Mouse (Mus musculus): Measurements from ENCODE around the gene Stpg3. TPM values are rescaled to one million over a fixed set of nuclear protein-coding genes. Genes with fewer than 3 reads are reported as not detected.
A peak's percentile ranks its signal among the peaks of the same experiment; 100 is the strongest.

Stpg3 gene
- total and polyA plus RNA-seq, 3 experiments: not detected

DNA sequence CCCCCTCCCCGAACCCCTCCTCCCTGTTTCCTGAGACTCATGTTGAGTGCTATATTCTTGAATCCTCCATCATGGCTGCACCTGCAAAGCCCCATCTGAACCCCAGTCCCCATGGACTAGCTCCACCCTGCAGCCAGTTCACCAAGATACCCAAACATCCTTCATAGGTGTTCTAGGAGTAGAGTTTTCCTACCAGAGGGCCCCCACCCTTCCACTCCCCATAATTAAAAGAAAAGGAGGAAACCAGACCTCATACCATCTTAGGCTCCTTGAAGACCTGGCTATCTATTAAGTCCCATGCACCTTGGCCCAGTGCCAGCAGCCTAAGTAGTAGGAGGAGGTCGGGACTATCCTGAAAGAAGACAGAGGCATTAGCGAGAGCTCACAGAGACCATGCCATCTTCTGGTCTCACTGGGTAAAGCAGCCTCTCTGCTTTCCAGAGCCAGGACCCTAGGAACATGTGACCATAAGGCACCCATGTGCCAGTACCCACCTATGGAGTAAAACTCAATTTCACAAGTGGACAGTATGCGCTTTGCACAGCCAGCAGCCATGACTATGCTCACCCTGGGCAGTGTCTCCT, 10.7 kb downstream of the Stpg3 start:
- no peak for DNase-seq (ENCODE audit: extremely low read depth)
- no peaks in the 10 kb centered on the region for H3K9me3 ChIP-seq (replicated peaks; ENCODE audit: low read length)
- dilution Hi-C loops (cut with MboI; ENCODE audit: extremely low pct_ligation_motif_present, extremely low pct_unique_long_range_greater_than_20kb, low sequenced_read_pairs) (no loop called here), in situ Hi-C loops (cut with MboI; ENCODE audit: low pct_ligation_motif_present, low pct_unique_long_range_greater_than_20kb, low sequenced_read_pairs) (no loop called here)
- peaks cover 84 to 95% of the 10 kb centered on the region in 2 experiments for H3K36me3 ChIP-seq (replicated peaks in 1 of 2; ENCODE audit: control insufficient read depth in 1 of 2, insufficient read depth in 1 of 2, low read length in 1 of 2)
- TF ChIP-seq ZMIZ1 (IDR thresholded peaks at IDR 0.05; ENCODE audit: low read depth, low read length) (no peak), SIN3A (IDR thresholded peaks at IDR 0.05; ENCODE audit: low read length) (no peak), CTCF (conservative IDR thresholded peaks at IDR 0.05 in 1 of 2, IDR thresholded peaks at IDR 0.05 in 1 of 2; ENCODE audit: low read depth in 2 of 2, low read length in 2 of 2) (peak in 1 of 2 experiments; percentile 43; a peak in 2 of 4 replicates), SMC3 (IDR thresholded peaks at IDR 0.05; ENCODE audit: low read depth, low read length) (peak; percentile 45), RAD21 (IDR thresholded peaks at IDR 0.05; ENCODE audit: low read depth, low read length) (peak; percentile 18)
- H3K27me3 ChIP-seq (replicated peaks): no peaks in the 10 kb centered on the region
- H3K4me1 ChIP-seq (ENCODE audit: control insufficient read depth in 1 of 2, insufficient read depth in 2 of 2): peaks cover 2 to 6% of the 10 kb centered on the region in 2 experiments; a peak in 2 of 4 replicates
- peaks cover 5% of the 10 kb centered on the region; the same call in 1 of the 2 replicates for H3K79me2 ChIP-seq (replicated peaks; ENCODE audit: control insufficient read depth, extremely low read depth, insufficient read depth, poor library complexity, severe bottlenecking)
- H3K9ac ChIP-seq (ENCODE audit: insufficient read depth, low read depth): no peak overlapping the region
- H3K4me2 ChIP-seq (ENCODE audit: insufficient read depth, low read depth, poor library complexity, severe bottlenecking): no peak overlapping the region
- H3K4me3 ChIP-seq (replicated peaks in 1 of 3; ENCODE audit: low read depth in 2 of 3, low read length in 2 of 3, poor library complexity in 1 of 3): no peak overlapping the region
- no peak overlapping the region for H3K27ac ChIP-seq (ENCODE audit: insufficient read depth, low read depth)

- no peaks in the 10 kb centered on the region for H3K27me3 ChIP-seq (replicated peaks)
- TF ChIP-seq JUN (IDR thresholded peaks at IDR 0.05; ENCODE audit: insufficient read depth, low read depth, low read length): no peak
- TF ChIP-seq NRF1 (IDR thresholded peaks at IDR 0.05; ENCODE audit: low read depth, low read length): no peak
- TF ChIP-seq CTCF (conservative IDR thresholded peaks at IDR 0.05 in 1 of 2, IDR thresholded peaks at IDR 0.05 in 1 of 2; ENCODE audit: low read depth in 2 of 2, low read length in 2 of 2): no peak
- no peak for TF ChIP-seq MAFK (IDR thresholded peaks at IDR 0.05; ENCODE audit: insufficient replicate concordance, low read length)
- TF ChIP-seq CHD1 (IDR thresholded peaks at IDR 0.05; ENCODE audit: low read depth, low read length): no peak
- TF ChIP-seq IRF4 (IDR thresholded peaks at IDR 0.05; ENCODE audit: low read depth, low read length): no peak
- TF ChIP-seq ELF1 (IDR thresholded peaks at IDR 0.05; ENCODE audit: low read depth, low read length): no peak
- TF ChIP-seq E2F4 (IDR thresholded peaks at IDR 0.05; ENCODE audit: insufficient replicate concordance, low read depth, low read length): no peak
- no peak for TF ChIP-seq RAD21 (IDR thresholded peaks at IDR 0.05; ENCODE audit: low read depth, low read length)
- no peak for TF ChIP-seq PAX5 (IDR thresholded peaks at IDR 0.05; ENCODE audit: low read length)
- no peak for TF ChIP-seq SMC3 (IDR thresholded peaks at IDR 0.05; ENCODE audit: low read depth, low read length)
- no peak for TF ChIP-seq BHLHE40 (IDR thresholded peaks at IDR 0.05; ENCODE audit: low read depth, low read length)
- no peak for TF ChIP-seq JUND (conservative IDR thresholded peaks at IDR 0.05; ENCODE audit: low read depth, low read length)
- TF ChIP-seq MXI1 (IDR thresholded peaks at IDR 0.05; ENCODE audit: low read depth, low read length): no peak
- TF ChIP-seq KAT2A (IDR thresholded peaks at IDR 0.05; ENCODE audit: insufficient replicate concordance, low read length): no peak
- no peak for TF ChIP-seq SIN3A (IDR thresholded peaks at IDR 0.05; ENCODE audit: low read length)
- no peak for TF ChIP-seq ZC3H11A (IDR thresholded peaks at IDR 0.05; ENCODE audit: low read depth, low read length)
- TF ChIP-seq USF1 (IDR thresholded peaks at IDR 0.05; ENCODE audit: low read depth, low read length): no peak
- in situ Hi-C loops (cut with MboI; ENCODE audit: low pct_ligation_motif_present, low pct_unique_long_range_greater_than_20kb, low sequenced_read_pairs) (no loop called here), dilution Hi-C loops (cut with MboI; ENCODE audit: extremely low pct_ligation_motif_present, extremely low pct_unique_long_range_greater_than_20kb, low sequenced_read_pairs) (no loop called here)
- H3K4me1 ChIP-seq (ENCODE audit: control insufficient read depth in 1 of 2, insufficient read depth in 2 of 2): peaks cover 0 to 11% of the 10 kb centered on the region in 2 experiments; a peak in 2 of 4 replicates
- H3K36me3 ChIP-seq (replicated peaks in 1 of 2; ENCODE audit: control insufficient read depth in 1 of 2, insufficient read depth in 1 of 2, low read length in 1 of 2): peaks cover 60 to 74% of the 10 kb centered on the region in 2 experiments
- DNase-seq (ENCODE audit: extremely low read depth): no peak
- no peak overlapping the region for H3K4me2 ChIP-seq (ENCODE audit: insufficient read depth, low read depth, poor library complexity, severe bottlenecking)
- no peak overlapping the region for H3K4me3 ChIP-seq (replicated peaks in 1 of 3; ENCODE audit: low read depth in 2 of 3, low read length in 2 of 3, poor library complexity in 1 of 3)
- H3K9me3 ChIP-seq (replicated peaks; ENCODE audit: low read length): no peaks in the 10 kb centered on the region
- H3K79me2 ChIP-seq (replicated peaks; ENCODE audit: control insufficient read depth, extremely low read depth, insufficient read depth, poor library complexity, severe bottlenecking): no peaks in the 10 kb centered on the region
- H3K9ac ChIP-seq (ENCODE audit: insufficient read depth, low read depth): no peak overlapping the region
- no peak overlapping the region for H3K27ac ChIP-seq (ENCODE audit: insufficient read depth, low read depth)
Measured at GRCm38 (mm10) chr2:25200631-25201030, 13.8 kb downstream of the Stpg3 start.
